Mouse (Mus musculus): ENCODE measurements around the gene Fam162a. TPM values are rescaled to one million over a fixed set of nuclear protein-coding genes. Genes with fewer than 3 reads are reported as not detected.

Fam162a gene
- 31.2 to 37.0 TPM (median 33.7 TPM) in 4 replicates for total RNA-seq (2023; ENCODE audit: inconsistent age)

DNA sequence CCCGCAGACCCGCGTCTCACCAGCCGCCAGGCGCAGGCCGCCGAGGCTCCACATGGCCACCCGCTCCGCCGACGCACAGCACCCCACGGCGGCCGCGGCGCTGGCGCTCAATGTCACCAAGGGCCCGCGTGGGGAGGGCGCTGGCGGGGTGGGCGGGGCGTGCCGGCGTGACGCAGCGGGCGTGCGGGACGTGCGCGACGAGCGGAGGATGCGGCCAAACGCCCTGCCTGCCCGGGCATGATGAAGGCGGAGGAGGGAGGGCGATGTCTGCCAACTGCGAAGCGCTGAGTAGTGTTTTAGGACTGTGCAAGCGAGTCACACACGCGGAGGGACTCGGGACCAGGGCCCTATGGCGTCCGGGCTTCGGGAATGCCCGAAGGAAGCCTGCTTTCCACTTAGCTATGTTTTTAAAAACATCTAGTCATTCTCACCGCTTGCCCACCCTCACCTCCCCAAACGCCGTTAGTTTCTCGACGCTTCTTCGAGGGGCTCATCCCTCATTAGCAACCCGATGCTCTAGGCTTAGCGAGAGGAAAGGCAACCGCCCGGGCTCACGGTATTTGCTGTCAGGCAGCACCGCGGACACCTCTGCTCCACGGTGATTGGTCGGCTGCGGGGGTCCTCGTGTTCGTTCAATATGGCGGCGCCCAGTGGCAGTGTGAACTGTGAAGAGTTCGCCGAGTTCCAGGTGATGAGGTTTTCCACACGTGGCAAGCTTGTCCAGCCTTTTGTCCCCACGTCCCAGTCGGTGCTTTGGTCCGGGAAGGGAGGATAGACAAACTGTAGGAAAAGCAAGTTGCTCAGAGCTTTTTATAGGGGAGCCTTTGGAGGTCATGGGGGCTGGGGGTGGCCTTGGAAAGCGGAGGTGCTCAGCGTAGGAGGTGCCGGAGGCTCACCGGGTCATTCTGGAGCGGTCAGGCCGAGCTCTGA, at the start of gene Fam162a, which contains the start of gene Ccdc58:
TSS of gene Fam162a (minus strand) at position 145 of the 930 bp plus-strand sequence.
TSS of gene Ccdc58 (plus strand) at position 236 of the 930 bp plus-strand sequence.

DNA sequence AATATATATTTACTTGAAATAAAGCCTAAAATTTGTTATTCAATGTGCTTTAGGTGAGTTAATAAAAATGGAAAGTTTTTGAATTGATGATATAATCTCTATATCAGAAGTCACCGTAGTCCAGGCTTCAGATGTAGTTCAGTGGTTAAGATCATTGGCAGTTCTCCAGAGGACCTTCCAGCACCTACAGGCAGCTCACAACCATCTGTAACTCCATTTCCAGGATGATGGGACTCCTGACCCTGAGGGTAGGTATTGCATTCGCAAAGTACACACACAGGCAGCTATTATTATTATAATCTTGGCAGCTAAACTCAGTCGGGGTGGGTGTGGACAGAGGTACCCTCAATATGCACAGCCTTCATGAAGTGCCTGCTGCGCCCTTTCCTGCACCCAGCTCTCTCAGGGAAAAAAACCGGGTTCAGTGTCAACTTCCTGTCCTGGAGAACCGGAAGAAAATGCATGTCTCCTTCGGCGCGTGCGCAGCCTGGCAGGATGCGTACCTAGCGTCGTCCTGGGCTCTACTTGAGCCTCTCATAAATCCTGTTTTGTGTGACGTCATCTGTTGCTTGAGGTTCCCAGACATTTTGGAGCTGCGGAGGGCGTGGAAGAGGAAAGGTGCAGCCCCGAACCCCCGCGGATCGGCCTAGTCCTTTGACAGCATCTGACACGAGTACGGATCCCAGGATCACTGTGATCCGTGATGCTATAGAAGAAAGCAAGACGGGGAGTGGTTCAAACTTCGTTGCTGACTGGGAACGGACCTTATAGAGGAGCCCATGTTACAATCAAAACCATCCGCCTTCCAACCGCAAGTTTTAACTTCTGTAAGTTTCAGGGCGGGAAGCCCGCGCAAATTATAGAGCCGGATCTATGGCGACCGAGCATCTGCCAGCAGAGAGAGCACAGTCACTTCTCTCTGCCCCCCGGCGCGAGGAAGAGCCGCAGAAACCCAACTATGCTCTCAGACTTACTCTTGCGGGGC, 30.5 kb downstream of the Fam162a start, which contains the start of gene Wdr5b:
TSS of gene Wdr5b (plus strand) at position 551 of the 985 bp plus-strand sequence.

Other genes starting within 250 kb of the Fam162a start
- 55.4 to 78.5 TPM (median 64.6 TPM) in 4 replicates for gene Parp14, start 200.1 kb downstream of the Fam162a start, total RNA-seq (2023; ENCODE audit: inconsistent age)
- gene Parp9, start 133.1 kb downstream of the Fam162a start, total RNA-seq (2023; ENCODE audit: inconsistent age) = 46.5 to 62.5 TPM (median 51.6 TPM) in 4 replicates
- gene Dtx3l, start 132.4 kb downstream of the Fam162a start, total RNA-seq (2023; ENCODE audit: inconsistent age) = 31.6 to 38.0 TPM (median 34.7 TPM) in 4 replicates
- gene Kpna1, start 92.8 kb downstream of the Fam162a start, total RNA-seq (2023; ENCODE audit: inconsistent age) = 124 to 151 TPM (median 139 TPM) in 4 replicates
- 13.1 to 18.7 TPM (median 16.2 TPM) in 4 replicates for gene Wdr5b, start 30.4 kb downstream of the Fam162a start, total RNA-seq (2023; ENCODE audit: inconsistent age)
- 33.2 to 45.2 TPM (median 35.2 TPM) in 4 replicates for gene Ccdc58, start 91 bp upstream of the Fam162a start, total RNA-seq (2023; ENCODE audit: inconsistent age)
- gene Csta1, start 59.6 kb upstream of the Fam162a start, total RNA-seq (2023; ENCODE audit: inconsistent age) = not detected in 4 replicates
- not detected in 4 replicates for gene Stfa2l1, start 85.2 kb upstream of the Fam162a start, total RNA-seq (2023; ENCODE audit: inconsistent age)
- gene Gm5483, start 112.6 kb upstream of the Fam162a start, total RNA-seq (2023; ENCODE audit: inconsistent age) = not detected in 4 replicates
- gene Gm5416, start 138.8 kb upstream of the Fam162a start, total RNA-seq (2023; ENCODE audit: inconsistent age) = not detected in 4 replicates
- gene 2010005H15Rik, start 149.9 kb upstream of the Fam162a start, total RNA-seq (2023; ENCODE audit: inconsistent age) = not detected in 4 replicates
- not detected in 4 replicates for gene Stfa1, start 205.4 kb upstream of the Fam162a start, total RNA-seq (2023; ENCODE audit: inconsistent age)